Mouse (Mus musculus) heart, postnatal 25 days (tissue): Measurements from ENCODE around the gene B4galt5. TPM values are rescaled to one million over a fixed set of nuclear protein-coding genes. Genes with fewer than 3 reads are reported as not detected.

Source experiments
- DNase-seq: peaks from one replicate; pipeline ENCODE4 v3.0.0; 2022; ENCODE audit warnings: low spot score
- intact Hi-C: fragments of 180-260 bp; cut with DNase I; formaldehyde crosslinking; loops from one replicate; pipeline ENCODE4 v1.15.1; 2025
- total RNA-seq, 2 experiments: library from RNA; stranded (reverse); gene quantifications; 2 replicates each; pipeline ENCODE4 v1.2.3; 2021

Gene B4galt5
- total RNA-seq, 2 experiments from 2014 or later, result 12.7 to 14.6 TPM

- intact Hi-C loops, result no loop called here
- DNase-seq, result no peak
These were observed 83.2 kb downstream of the B4galt5 start for GRCm38 (mm10) chr2:167265806-167266205.

- no peak for DNase-seq
- intact Hi-C loops, result no loop called here
These were observed 84.0 kb downstream of the B4galt5 start for GRCm38 (mm10) chr2:167265021-167265420.

GRCm38 (mm10) chr2:167263931-167264330 lies 85.1 kb downstream of the B4galt5 start:
- DNase-seq, result no peak
- intact Hi-C loops, result no loop called here

- intact Hi-C loops, result no loop called here
- DNase-seq, result peak; percentile 71
These were observed 85.8 kb downstream of the B4galt5 start for GRCm38 (mm10) chr2:167263040-167263810.

GRCm38 (mm10) chr2:167262433-167262832 lies 86.5 kb downstream of the B4galt5 start:
- DNase-seq, result no peak
- intact Hi-C loops, result no loop called here

- intact Hi-C loops, result no loop called here
These were observed 87.9 kb downstream of the B4galt5 start for GRCm38 (mm10) chr2:167261106-167261505.

GRCm38 (mm10) chr2:167257790-167258189 lies 91.2 kb downstream of the B4galt5 start:
- intact Hi-C loops, result no loop called here
- no peak for DNase-seq

More at GRCm38 (mm10) chr2:167261106-167261505, 87.9 kb downstream of the B4galt5 start:
- no peak for DNase-seq

- intact Hi-C loops, result loop anchor here (2.0 kb wide), 1 partner anchor 16 kb away; no protein-coding TSS in a partner anchor
- DNase-seq, result no peak
These were observed 94.2 kb downstream of the B4galt5 start for GRCm38 (mm10) chr2:167254808-167255207.

- peak; percentile 81 for DNase-seq
- intact Hi-C loops, result loop anchor here (2.0 kb wide), 1 partner anchor 17 kb away; no protein-coding TSS in a partner anchor
These were observed 94.8 kb downstream of the B4galt5 start for GRCm38 (mm10) chr2:167254185-167254584.

- intact Hi-C loops, result no loop called here
These were observed 95.5 kb downstream of the B4galt5 start for GRCm38 (mm10) chr2:167253476-167253875.

GRCm38 (mm10) chr2:167252057-167252687 lies 96.8 kb downstream of the B4galt5 start:
- intact Hi-C loops, result no loop called here
- DNase-seq, result no peak

More at GRCm38 (mm10) chr2:167253476-167253875, 95.5 kb downstream of the B4galt5 start:
- DNase-seq, result no peak

GRCm38 (mm10) chr2:167250736-167251337 lies 98.1 kb downstream of the B4galt5 start:
- DNase-seq, result no peak
- intact Hi-C loops, result no loop called here

- intact Hi-C loops, result no loop called here
- DNase-seq, result no peak
These were observed 98.8 kb downstream of the B4galt5 start for GRCm38 (mm10) chr2:167250003-167250735.

- intact Hi-C loops, result no loop called here
- no peak for DNase-seq
These were observed 99.4 kb downstream of the B4galt5 start for GRCm38 (mm10) chr2:167249591-167249990.

Other genes starting within 250 kb of the B4galt5 start
- gene Kcnb1, start 159.0 kb downstream of the B4galt5 start, total RNA-seq, result 10 to 100 TPM; 40.9 to 47.9 TPM
- gene Ptgis, start 108.6 kb downstream of the B4galt5 start, total RNA-seq, result 10 to 100 TPM; 18.8 to 24.6 TPM
- gene Slc9a8, start 72.5 kb upstream of the B4galt5 start, total RNA-seq, result 10 to 100 TPM; 21.8 to 23.9 TPM
- gene Rnf114, start 143.5 kb upstream of the B4galt5 start, total RNA-seq, result 10 to 100 TPM; 57.2 to 61.3 TPM
- gene Spata2, start 143.7 kb upstream of the B4galt5 start, total RNA-seq, result 10 to 100 TPM; 15.1 to 17.8 TPM
- 1 to 10 TPM; 2.0 to 2.8 TPM for gene Snai1, start 189.0 kb upstream of the B4galt5 start, total RNA-seq